Mouse (Mus musculus) MEL (cell line): ENCODE results near the gene Naa10.

Source experiments
- BHLHE40 ChIP-seq: IDR thresholded peaks from 2 replicates; pipeline ENCODE4 v1.6.1; 2012; ENCODE audit warnings: low read depth, mild to moderate bottlenecking, inconsistent platforms, low read length, improper control_type of control experiment, borderline replicate concordance
- CTCF ChIP-seq, 3 experiments: IDR thresholded peaks in 2 of 3; conservative IDR thresholded peaks in 1 of 3; 2 replicates each; pipeline ENCODE4 v1.5.1; 2011 to 2012; ENCODE audit warnings: low read length in 3 of 3, low read depth in 2 of 3, mild to moderate bottlenecking in 2 of 3, improper control_type of control experiment in 1 of 3, inconsistent platforms in 1 of 3, mixed read lengths in 1 of 3, moderate library complexity in 1 of 3; ENCODE audit not compliant: control insufficient read depth in 1 of 3, insufficient read depth in 1 of 3, poor library complexity in 1 of 3, severe bottlenecking in 1 of 3
- E2F4 ChIP-seq: IDR thresholded peaks from 2 replicates; pipeline ENCODE4 v1.6.1; 2011; ENCODE audit warnings: low read depth, low read length, improper control_type of control experiment, borderline replicate concordance
- ELF1 ChIP-seq: IDR thresholded peaks from 2 replicates; pipeline ENCODE4 v1.6.1; 2014; ENCODE audit warnings: low read depth, mild to moderate bottlenecking, inconsistent platforms, low read length, improper control_type of control experiment, moderate library complexity
- EP300 ChIP-seq, 2 experiments: IDR thresholded peaks; 2 replicates each; pipeline ENCODE4 v1.6.1; 2011; ENCODE audit warnings: improper control_type of control experiment in 2 of 2, low read length in 2 of 2, low read depth in 1 of 2, mild to moderate bottlenecking in 1 of 2
- JUND ChIP-seq: IDR thresholded peaks from 2 replicates; pipeline ENCODE4 v1.6.1; 2011; ENCODE audit warnings: low read depth, mild to moderate bottlenecking, improper control_type of control experiment, low read length
- MAZ ChIP-seq: IDR thresholded peaks from 2 replicates; pipeline ENCODE4 v1.6.1; 2012; ENCODE audit warnings: low read depth, mild to moderate bottlenecking, inconsistent platforms, low read length, improper control_type of control experiment
- POLR2A ChIP-seq, 2 experiments: IDR thresholded peaks; 2 replicates each; pipeline ENCODE4 v1.6.1; 2011 to 2012; ENCODE audit warnings: low read length in 2 of 2, mild to moderate bottlenecking in 2 of 2, control low read depth in 1 of 2, improper control_type of control experiment in 1 of 2, low read depth in 1 of 2, moderate library complexity in 1 of 2; ENCODE audit not compliant: control insufficient read depth in 1 of 2, insufficient read depth in 1 of 2, poor library complexity in 1 of 2
- POLR2AphosphoS2 ChIP-seq: IDR thresholded peaks from 2 replicates; pipeline ENCODE4 v1.6.1; 2011; ENCODE audit warnings: low read length, improper control_type of control experiment
- POLR2AphosphoS5 ChIP-seq: IDR thresholded peaks from 2 replicates; pipeline ENCODE4 v1.6.1; 2012; ENCODE audit warnings: low read depth, borderline replicate concordance, mild to moderate bottlenecking, inconsistent platforms, low read length, moderate library complexity, mixed read lengths
- TAL1 ChIP-seq: IDR thresholded peaks from 2 replicates; pipeline ENCODE4 v1.6.1; 2012; ENCODE audit warnings: mild to moderate bottlenecking, inconsistent platforms, low read length, moderate library complexity, mixed read lengths
- ZC3H11A ChIP-seq: IDR thresholded peaks from 2 replicates; pipeline ENCODE4 v1.6.1; 2012; ENCODE audit warnings: low read depth, mild to moderate bottlenecking, inconsistent platforms, low read length, improper control_type of control experiment
- ZNF384 ChIP-seq: IDR thresholded peaks from 2 replicates; pipeline ENCODE4 v1.6.1; 2012; ENCODE audit warnings: low read depth, mild to moderate bottlenecking, inconsistent platforms, low read length, improper control_type of control experiment

DNA sequence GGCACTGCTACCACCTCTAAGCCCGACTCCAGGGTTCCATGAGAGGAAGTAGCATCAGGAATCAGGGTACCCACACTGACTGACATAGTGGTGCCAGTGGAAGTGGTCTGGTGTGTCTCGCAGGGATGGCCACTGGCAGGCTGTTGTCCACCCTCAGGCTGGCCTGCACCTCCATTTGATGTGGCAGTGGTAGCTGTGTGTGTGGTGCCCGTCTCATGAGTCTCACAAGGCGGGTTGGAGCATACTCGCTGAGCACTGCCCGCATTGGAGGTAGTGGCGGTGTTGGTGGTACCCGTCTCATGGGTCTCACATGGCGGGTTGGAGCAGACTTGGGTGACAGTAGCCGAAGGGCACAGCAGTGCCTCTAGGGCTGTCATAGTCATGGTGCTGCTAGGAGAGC, 27.6 kb upstream of the Naa10 start:
- TF ChIP-seq BHLHE40 (no peak), E2F4 (no peak), POLR2AphosphoS2 (no peak), CTCF (IDR thresholded peaks at IDR 0.05 in 2 of 3, conservative IDR thresholded peaks at IDR 0.05 in 1 of 3; ENCODE audit: control insufficient read depth in 1 of 3, insufficient read depth in 1 of 3, low read depth in 2 of 3, low read length in 3 of 3, poor library complexity in 1 of 3, severe bottlenecking in 1 of 3) (no peak), POLR2A (IDR thresholded peaks at IDR 0.05; ENCODE audit: control insufficient read depth in 1 of 2, insufficient read depth in 1 of 2, low read depth in 1 of 2, low read length in 2 of 2, poor library complexity in 1 of 2) (no peak), ZNF384 (no peak), TAL1 (no peak), JUND (no peak), MAZ (no peak), POLR2AphosphoS5 (no peak), EP300 (IDR thresholded peaks at IDR 0.05; ENCODE audit: low read depth in 1 of 2, low read length in 2 of 2) (no peak), ELF1 (no peak), ZC3H11A (no peak)
